In genomic region chr17:35131500-35132173, GRCm38 (mm10) we compare ENCODE assay signal across 13 mouse cellular contexts. TPM values are rescaled to one million over a fixed set of nuclear protein-coding genes. Genes with fewer than 3 reads are reported as not detected.
DNase-seq lines count a peak whose midpoint lies in the region; ATAC-seq and TF ChIP-seq lines count a peak whose summit lies in the region.
"Had no signal": no experiment of that assay in that cellular context is flagged by ENCODE, and none has a peak within 500 bp of the region (broad histone marks: within the 10 kb centered on the region; RNA-seq: fewer than 3 reads in every experiment).

TSS of gene Apom (minus strand) at chr17:35132050.

- no peak within 1 kb of the TSS for H3K4me2 ChIP-seq in intestine, embryonic 16.5 days (ENCODE audit: low read depth, low read length)
- no peak within 1 kb of the TSS for H3K4me2 ChIP-seq in kidney, postnatal 0 days (ENCODE audit: low read length)
- peak within 1 kb of the TSS; percentile 30 for H3K4me2 ChIP-seq in liver, embryonic 16.5 days (ENCODE audit: low read depth, low read length)
- H3K4me2 ChIP-seq: limb, embryonic 15.5 days had no signal

- no peak for ATAC-seq in intestine, embryonic 16.5 days
- no peak for ATAC-seq in kidney, postnatal 0 days (replicated peaks; ENCODE audit: low FRiP score, low read depth)
- peak; percentile 25 for ATAC-seq in liver, embryonic 16.5 days (ENCODE audit: low read depth)
- ATAC-seq: forebrain, embryonic 16.5 days had no signal

- no peak for TF ChIP-seq POLR2A in kidney, adult 2 months (IDR thresholded peaks at IDR 0.05; ENCODE audit: low read depth, low read length)

- H3K9me3 ChIP-seq in intestine, embryonic 16.5 days (ENCODE audit: control insufficient read depth, low read length): no peaks in the 10 kb centered on the region
- H3K9me3 ChIP-seq in kidney, postnatal 0 days (replicated peaks; ENCODE audit: low read length): no peaks in the 10 kb centered on the region
- H3K9me3 ChIP-seq in liver, embryonic 16.5 days (replicated peaks; ENCODE audit: control insufficient read depth, low read length): no peaks in the 10 kb centered on the region
- H3K9me3 ChIP-seq: limb, embryonic 15.5 days had no signal

- peak; percentile 61 for DNase-seq in kidney, adult 2 months
- no peak for DNase-seq in kidney, postnatal 10 days
- DNase-seq in kidney, postnatal 0 days (ENCODE audit: low spot score): peak; percentile 65
- no peak for DNase-seq in thymus, postnatal 10 days (ENCODE audit: low spot score in 2 of 2)
- no peak for DNase-seq in cerebellum, postnatal 10 days
- DNase-seq: adrenal gland, postnatal 36 days; gastrocnemius, postnatal 10 days; layer of hippocampus, postnatal 36 days; right cerebral cortex, postnatal 25 days had no signal

- H3K9ac ChIP-seq in intestine, embryonic 16.5 days (ENCODE audit: low read depth, low read length): no peak within 1 kb of the TSS
- H3K9ac ChIP-seq in kidney, postnatal 0 days (ENCODE audit: low read depth, low read length): no peak within 1 kb of the TSS
- H3K9ac ChIP-seq in liver, embryonic 16.5 days (ENCODE audit: low read depth, low read length): peak within 1 kb of the TSS; percentile 37
- H3K9ac ChIP-seq: limb, embryonic 15.5 days had no signal

- H3K4me1 ChIP-seq in kidney, adult 2 months (ENCODE audit: control insufficient read depth, insufficient read depth, low read length): peaks cover 13% of the 10 kb centered on the region; the same call in 1 of the 2 replicates
- peaks cover 19% of the 10 kb centered on the region for H3K4me1 ChIP-seq in intestine, embryonic 16.5 days (ENCODE audit: control insufficient read depth, insufficient read depth, low read length)
- peaks cover 17% of the 10 kb centered on the region for H3K4me1 ChIP-seq in kidney, postnatal 0 days (replicated peaks; ENCODE audit: insufficient read depth, low read length)
- H3K4me1 ChIP-seq in liver, embryonic 16.5 days (ENCODE audit: control insufficient read depth, low read depth, low read length): peaks cover 26% of the 10 kb centered on the region

- H3K27me3 ChIP-seq in kidney, adult 2 months (replicated peaks; ENCODE audit: control insufficient read depth, insufficient read depth, low read length): no peaks in the 10 kb centered on the region
- H3K27me3 ChIP-seq in intestine, embryonic 16.5 days (replicated peaks; ENCODE audit: control insufficient read depth, insufficient read depth, low read length): no peaks in the 10 kb centered on the region
- no peaks in the 10 kb centered on the region for H3K27me3 ChIP-seq in kidney, postnatal 0 days (ENCODE audit: insufficient read depth, low read length)
- no peaks in the 10 kb centered on the region for H3K27me3 ChIP-seq in liver, embryonic 16.5 days (ENCODE audit: control insufficient read depth, insufficient read depth, low read depth, low read length)
- H3K27me3 ChIP-seq: limb, embryonic 15.5 days had no signal

- no peaks in the 10 kb centered on the region for H3K36me3 ChIP-seq in kidney, adult 2 months (ENCODE audit: control insufficient read depth, insufficient read depth, low read length)
- H3K36me3 ChIP-seq in intestine, embryonic 16.5 days (ENCODE audit: control insufficient read depth, insufficient read depth, low read length): peaks cover 8% of the 10 kb centered on the region
- H3K36me3 ChIP-seq in kidney, postnatal 0 days (ENCODE audit: insufficient read depth, low read length): peaks cover 11% of the 10 kb centered on the region; the same call in 1 of the 2 replicates
- no peaks in the 10 kb centered on the region for H3K36me3 ChIP-seq in liver, embryonic 16.5 days (ENCODE audit: control insufficient read depth, insufficient read depth)

- WGBS in kidney, adult 2 months: 48% methylated on average over 15 of the region's 15 CpGs
- WGBS in intestine, embryonic 16.5 days: 72% methylated on average over 15 of the region's 15 CpGs
- WGBS in kidney, postnatal 0 days: 54% methylated on average over 15 of the region's 15 CpGs
- WGBS in liver, embryonic 16.5 days (ENCODE audit: insufficient replicate concordance): 62% methylated on average over 15 of the region's 15 CpGs

- no peak for TF ChIP-seq CTCF in kidney, adult 2 months (conservative IDR thresholded peaks at IDR 0.05; ENCODE audit: insufficient read depth, insufficient read length, low read depth, low read length)
- no peak for TF ChIP-seq CTCF in kidney, postnatal 0 days (IDR thresholded peaks at IDR 0.05; ENCODE audit: low read depth)

- peak within 1 kb of the TSS; percentile 24 for H3K4me3 ChIP-seq in kidney, adult 2 months (ENCODE audit: insufficient read depth, low read depth, low read length)
- H3K4me3 ChIP-seq in intestine, embryonic 16.5 days (ENCODE audit: low read length): no peak within 1 kb of the TSS
- H3K4me3 ChIP-seq in kidney, postnatal 0 days (replicated peaks; ENCODE audit: low read depth, low read length): no peak within 1 kb of the TSS
- H3K4me3 ChIP-seq in liver, embryonic 16.5 days (ENCODE audit: low read depth, low read length): peak within 1 kb of the TSS; percentile 52
- H3K4me3 ChIP-seq: limb, embryonic 15.5 days had no signal

- no peak within 1 kb of the TSS; the same call in 1 of the 2 replicates for H3K27ac ChIP-seq in kidney, adult 2 months (ENCODE audit: insufficient read depth, low read depth, low read length)
- H3K27ac ChIP-seq in intestine, embryonic 16.5 days (ENCODE audit: low read length): no peak within 1 kb of the TSS
- H3K27ac ChIP-seq in kidney, postnatal 0 days: peak within 1 kb of the TSS; percentile 31
- H3K27ac ChIP-seq in liver, embryonic 16.5 days (ENCODE audit: low read length): peak within 1 kb of the TSS; percentile 51
- H3K27ac ChIP-seq: limb, embryonic 15.5 days had no signal

RNA-seq across cellular contexts. Expression of gene Apom, which starts in this region (rescaled TPM):
- 138 and 157 TPM in 2 replicates for polyA plus RNA-seq in kidney, adult 2 months (2012; rRNA removed)
- polyA plus RNA-seq in intestine, embryonic 16.5 days (2015; fragmentation: Nextera tagmentation; extraction: Ambion mirVana): 9.4 and 20.2 TPM in 2 replicates
- polyA plus RNA-seq in kidney, postnatal 0 days (2015; fragmentation: Nextera tagmentation; extraction: Ambion mirVana): 59.6 and 64.2 TPM in 2 replicates
- polyA plus RNA-seq in liver, embryonic 16.5 days (2015; fragmentation: Nextera tagmentation; extraction: Ambion mirVana): 959 and 972 TPM in 2 replicates

Comparison
In these comparisons a context has a peak if more than half of its experiments do, and no peak if none do; other contexts are left out.
1. DNase-seq: peak in kidney, adult 2 months (single experiment) and kidney, postnatal 0 days (single experiment); none in kidney, postnatal 10 days (single experiment), thymus, postnatal 10 days (0 of 2) and cerebellum, postnatal 10 days (0 of 2).
2. H3K27ac ChIP-seq: peak in kidney, postnatal 0 days (single experiment) and liver, embryonic 16.5 days (single experiment); none in kidney, adult 2 months (single experiment) and intestine, embryonic 16.5 days (single experiment).
3. H3K4me3 ChIP-seq: peak in kidney, adult 2 months (single experiment) and liver, embryonic 16.5 days (single experiment); none in intestine, embryonic 16.5 days (single experiment) and kidney, postnatal 0 days (single experiment).